Mouse (Mus musculus): ENCODE results near the gene Agpat3.

DNA sequence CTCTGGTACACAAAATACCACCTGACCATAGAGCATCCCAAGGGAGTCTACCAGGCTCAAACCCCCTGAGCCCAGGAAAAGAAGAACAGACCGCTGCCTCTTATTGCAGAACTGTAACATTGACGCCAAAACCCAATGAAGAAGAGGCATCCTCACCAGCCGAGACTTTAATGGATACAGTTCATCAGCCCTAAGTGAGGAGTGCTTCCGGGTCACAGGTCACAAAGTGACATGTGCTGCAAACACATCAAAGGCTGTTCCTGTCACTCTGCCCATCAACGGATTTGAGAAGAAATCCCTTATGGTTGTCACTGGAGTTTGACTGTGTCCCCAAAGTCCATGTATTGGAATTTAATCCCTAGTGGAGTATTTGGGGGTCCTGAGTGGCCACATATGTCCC lies 93.1 kb downstream of the Agpat3 start:
- TF ChIP-seq POLR2A (IDR thresholded peaks at IDR 0.05; ENCODE audit: low read depth, low read length), result no peak
- no peak for TF ChIP-seq CTCF (IDR thresholded peaks at IDR 0.05; ENCODE audit: extremely low read depth, insufficient read length, insufficient replicate concordance, low read depth, low read length)

Measured in small intestine, adult 2 months (tissue).